Mouse (Mus musculus) forebrain, embryonic 15.5 days (tissue): Measurements from ENCODE around the gene 3110040N11Rik. TPM values are rescaled to one million over a fixed set of nuclear protein-coding genes. Genes with fewer than 3 reads are reported as not detected.
A peak's percentile ranks its signal among the peaks of the same experiment; 100 is the strongest.

Source experiments
- ATAC-seq: fragments of 200-750 bp; cut with Nextera tagmentation; replicated peaks from 2 replicates; pipeline ENCODE4 v1.8.0; 2017; ENCODE audit warnings: mild to moderate bottlenecking, moderate TSS enrichment, moderate library complexity
- H3K27ac ChIP-seq: fragments of 300-500 bp; sonication (generic); replicated peaks from 2 replicates; pipeline ENCODE4 v1.5.1; 2015; ENCODE audit warnings: mild to moderate bottlenecking, inconsistent platforms
- H3K27me3 ChIP-seq: fragments of 300-500 bp; sonication (generic); 2 replicates; pipeline ENCODE4 v1.6.1; 2015; ENCODE audit warnings: inconsistent platforms
- H3K36me3 ChIP-seq: fragments of 300-500 bp; sonication (generic); 2 replicates; pipeline ENCODE4 v1.6.1; 2015; ENCODE audit warnings: mild to moderate bottlenecking, inconsistent platforms
- H3K4me1 ChIP-seq: fragments of 300-500 bp; sonication (generic); 2 replicates; pipeline ENCODE4 v1.6.1; 2015; ENCODE audit warnings: inconsistent platforms
- H3K4me2 ChIP-seq: fragments of 300-500 bp; sonication (generic); replicated peaks from 2 replicates; pipeline ENCODE4 v1.6.1; 2015; ENCODE audit warnings: mild to moderate bottlenecking, inconsistent platforms
- H3K4me3 ChIP-seq: fragments of 300-500 bp; sonication (generic); 2 replicates; pipeline ENCODE4 v1.5.1; 2015; ENCODE audit warnings: mild to moderate bottlenecking, inconsistent platforms
- H3K9ac ChIP-seq: fragments of 300-500 bp; sonication (generic); replicated peaks from 2 replicates; pipeline ENCODE4 v1.6.1; 2015; ENCODE audit warnings: mild to moderate bottlenecking, inconsistent platforms
- H3K9me3 ChIP-seq: fragments of 300-500 bp; sonication (generic); 2 replicates; pipeline ENCODE4 v1.6.1; 2016; ENCODE audit warnings: inconsistent platforms
- WGBS: fragments of 180-500 bp; shearing (Covaris S2); methylation state at CpG from one replicate; pipeline ENCODE4 v1.1.7; 2015; ENCODE audit warnings: mixed read lengths; 5-methylcytosine and 5-hydroxymethylcytosine counted together
- polyA plus RNA-seq: library from polyadenylated mRNA; unstranded; fragments of >200 nt; fragmentation: Nextera tagmentation; extraction: Ambion mirVana; gene quantifications from 2 replicates; pipeline ENCODE4 v1.2.1, GENCODE M21; 2015

3110040N11Rik gene
- polyA plus RNA-seq, 1 experiment from 2014 or later = 52.2 TPM

DNA sequence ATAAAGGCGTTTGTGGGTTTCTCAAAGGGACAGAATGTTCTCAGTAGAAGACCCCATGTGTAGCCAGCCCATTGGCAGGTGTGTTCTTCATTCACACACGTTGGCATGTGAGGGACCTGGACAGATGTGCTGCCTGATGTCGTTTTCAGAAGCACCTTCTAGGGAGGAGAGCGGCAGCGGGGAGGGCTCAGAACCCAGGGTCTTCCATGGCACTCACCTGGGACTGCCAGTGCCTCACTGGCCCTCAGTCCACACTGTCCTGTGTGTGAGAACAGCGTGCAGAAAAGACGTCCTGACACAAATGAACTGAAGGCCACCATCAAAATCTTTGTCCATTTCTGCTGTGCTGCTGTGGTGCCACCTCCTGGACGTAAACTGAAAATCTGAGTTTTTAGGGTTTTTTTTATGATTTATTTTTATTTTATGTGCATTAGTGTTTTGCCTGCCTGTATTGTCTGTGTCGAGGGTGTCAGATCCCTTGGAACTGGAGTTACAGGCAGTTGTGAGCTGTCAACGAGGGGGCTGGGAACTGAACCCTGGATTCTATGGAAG lies 11.5 kb downstream of the 3110040N11Rik start:
- Histone ChIP-seq H3K4me1 (no peaks in the 10 kb centered on the region), H3K9me3 (no peaks in the 10 kb centered on the region), H3K4me2 (no peak overlapping the region), H3K4me3 (no peak overlapping the region), H3K36me3 (peaks cover 23% of the 10 kb centered on the region), H3K27ac (no peak overlapping the region), H3K27me3 (no peaks in the 10 kb centered on the region), H3K9ac (no peak overlapping the region)
- 0 out of 2 replicates have a peak, but pooled peaks have one; percentile 51 for ATAC-seq
- WGBS = 72% methylated on average over 10 of the region's 10 CpGs

DNA sequence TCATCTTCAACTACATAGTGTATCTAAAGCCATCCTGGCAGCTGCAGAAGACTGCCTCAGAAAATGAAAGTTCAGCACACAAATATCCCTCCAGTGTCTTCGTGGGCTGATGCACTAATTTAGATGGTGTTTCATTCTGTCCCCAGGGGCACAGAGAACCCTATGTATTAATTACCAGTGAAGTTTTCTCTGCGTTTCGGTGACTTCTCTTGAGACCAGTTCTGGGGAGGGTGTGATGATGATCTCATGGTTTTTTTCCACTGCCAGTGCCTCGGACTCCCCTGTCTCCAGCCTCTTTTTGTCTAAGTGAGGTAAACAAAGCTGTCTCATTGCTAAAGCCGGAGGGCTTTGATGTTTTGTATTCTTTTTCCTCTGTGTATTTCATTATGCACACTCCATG lies 14.0 kb downstream of the 3110040N11Rik start:
- 51% methylated on average over 5 of the region's 5 CpGs for WGBS

DNA sequence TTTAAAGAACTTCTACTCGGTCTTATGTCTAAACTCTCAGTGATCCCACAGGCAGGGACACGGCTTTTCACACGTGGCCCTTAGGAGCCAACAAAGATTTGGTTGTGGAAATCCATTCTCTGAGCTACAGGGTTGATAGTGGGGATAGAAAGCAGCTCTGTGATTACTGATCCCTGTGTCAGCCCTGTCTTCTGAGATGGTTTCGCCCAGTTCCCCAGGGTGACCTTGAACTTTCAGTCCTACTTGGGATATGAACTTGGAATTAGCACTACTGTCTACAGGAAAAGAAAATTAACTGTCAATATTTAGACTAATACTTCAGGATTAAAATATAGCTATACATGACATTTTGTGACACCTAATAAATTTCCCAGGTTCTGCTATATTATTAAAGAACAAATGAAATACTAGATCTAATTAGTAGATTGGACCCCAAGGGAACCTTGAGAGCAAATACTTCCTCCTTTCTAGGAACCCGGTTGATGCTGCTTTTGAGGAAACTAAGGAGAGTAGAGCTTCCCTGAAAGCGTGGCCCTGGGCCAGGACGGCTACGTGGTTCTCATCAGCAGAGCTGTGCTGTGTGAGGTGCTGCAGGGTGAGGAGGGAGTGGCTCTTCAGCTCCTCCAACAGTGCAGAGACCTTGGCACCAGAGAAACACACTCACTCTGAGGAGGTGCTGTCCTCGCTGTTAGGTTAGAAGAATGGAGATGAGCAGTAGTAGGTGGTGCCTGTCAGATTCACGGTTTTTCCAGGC lies 16.3 kb downstream of the 3110040N11Rik start:
- Histone ChIP-seq H3K4me3 (no peak overlapping the region), H3K9ac (no peak overlapping the region), H3K27ac (no peak overlapping the region), H3K4me2 (no peak overlapping the region), H3K9me3 (no peaks in the 10 kb centered on the region), H3K27me3 (no peaks in the 10 kb centered on the region), H3K36me3 (no peaks in the 10 kb centered on the region), H3K4me1 (no peaks in the 10 kb centered on the region)
- 83% methylated on average over 10 of the region's 10 CpGs for WGBS
- ATAC-seq = no peak

More for the DNA sequence above, 14.0 kb downstream of the 3110040N11Rik start:
- Histone ChIP-seq H3K27ac (no peak overlapping the region), H3K4me3 (no peak overlapping the region), H3K4me1 (no peaks in the 10 kb centered on the region), H3K9ac (no peak overlapping the region), H3K27me3 (no peaks in the 10 kb centered on the region), H3K36me3 (peaks cover 7% of the 10 kb centered on the region), H3K4me2 (no peak overlapping the region), H3K9me3 (no peaks in the 10 kb centered on the region)
- ATAC-seq = no peak

DNA sequence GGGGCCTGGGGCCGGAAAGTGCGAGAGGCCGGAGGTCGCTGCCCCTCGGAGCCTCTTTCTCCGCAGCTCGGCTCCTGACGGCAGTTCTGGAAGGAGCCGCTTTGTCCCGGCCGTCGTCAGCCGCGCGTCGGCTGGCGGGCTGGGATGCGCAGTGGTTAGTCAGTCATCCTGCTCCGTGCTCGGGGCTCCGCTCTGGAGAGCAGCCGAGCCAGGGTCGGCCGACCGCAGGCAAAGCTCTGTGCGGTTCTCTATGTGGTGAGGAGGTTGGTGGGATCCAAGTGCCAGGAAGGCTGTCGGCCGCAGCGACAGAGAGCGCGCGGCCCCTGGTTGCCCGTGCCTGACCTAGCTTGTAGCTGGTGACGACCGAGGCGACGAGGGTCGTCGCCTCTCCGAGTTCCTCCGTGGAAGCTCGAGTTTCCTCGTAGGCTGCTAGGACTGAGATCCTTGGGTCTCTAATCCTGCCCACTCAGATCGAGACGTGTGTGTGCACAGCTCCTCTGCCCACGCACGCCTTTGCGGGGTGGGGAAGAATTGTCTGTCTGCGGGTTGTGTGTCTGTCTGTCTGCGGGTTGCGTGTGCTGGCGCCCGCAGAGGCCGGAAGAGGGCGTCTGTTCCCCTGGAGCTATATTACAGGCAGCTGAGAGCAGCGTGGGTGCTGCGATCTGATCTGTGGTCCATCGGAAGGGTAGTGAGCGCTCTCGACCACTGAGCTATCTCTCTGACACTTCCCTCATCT lies 26.0 kb downstream of the 3110040N11Rik start:
- Histone ChIP-seq H3K9me3 (no peaks in the 10 kb centered on the region), H3K27me3 (no peaks in the 10 kb centered on the region), H3K27ac (peak overlapping the region; percentile 86), H3K4me2 (peak overlapping the region; percentile 64), H3K4me1 (peaks cover 25% of the 10 kb centered on the region), H3K4me3 (peak overlapping the region; percentile 74), H3K36me3 (no peaks in the 10 kb centered on the region), H3K9ac (peak overlapping the region; percentile 80)
- ATAC-seq = peak; percentile 78
- 2% methylated on average over 60 of the region's 60 CpGs for WGBS

DNA sequence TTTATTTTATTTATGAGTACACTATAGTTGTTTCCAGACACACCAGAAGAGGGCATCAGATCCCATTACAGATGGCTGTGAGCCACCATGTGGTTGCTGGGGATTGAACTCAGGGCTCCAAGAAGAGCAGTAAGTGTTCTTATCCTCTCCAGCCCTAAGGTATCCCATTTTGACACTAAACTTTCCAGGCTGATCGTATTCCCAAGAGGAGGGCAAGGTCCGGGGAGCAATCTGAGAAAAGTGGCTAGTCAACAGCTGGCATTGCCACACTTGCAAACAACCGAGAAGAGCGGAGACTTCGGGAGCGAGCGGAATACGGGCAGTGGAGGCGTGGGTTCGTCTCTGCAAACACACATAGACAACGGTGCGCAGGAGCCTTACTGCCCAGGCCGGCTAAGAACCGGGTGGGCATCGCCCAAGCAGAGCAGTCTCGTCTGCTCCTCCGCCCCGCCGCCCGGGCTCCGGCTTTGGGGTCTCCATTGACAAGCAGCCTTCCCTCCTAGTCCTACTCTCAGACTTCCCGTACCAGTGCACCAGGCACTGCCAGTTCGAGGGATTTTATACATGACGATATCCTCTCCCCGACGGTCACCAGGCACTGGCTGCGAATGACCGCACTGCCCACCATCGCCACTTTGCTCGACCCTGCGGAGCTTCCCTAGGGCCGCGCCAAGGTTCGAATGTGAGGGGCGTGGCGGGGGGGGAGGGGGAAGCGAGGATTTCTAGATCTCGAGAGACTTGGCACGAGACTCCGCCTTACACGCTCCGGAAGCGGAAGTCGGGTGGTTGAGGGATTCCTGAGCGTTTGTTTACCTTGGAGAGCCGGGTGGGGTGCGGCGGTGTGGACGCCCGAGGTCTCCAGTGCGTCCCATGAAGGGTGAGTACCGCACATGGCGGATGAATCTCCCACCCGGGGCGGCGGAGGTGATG lies 26.8 kb downstream of the 3110040N11Rik start, which contains the start of gene Ramac:
Gene Ramac, plus strand, starts transcription at position 746 of the 930 bp plus-strand sequence.
- under 1% methylated on average over 56 of the region's 56 CpGs for WGBS
- Histone ChIP-seq H3K9me3 (no peaks in the 10 kb centered on the region), H3K9ac (peak within 1 kb of the TSS; percentile 80), H3K36me3 (no peaks in the 10 kb centered on the region), H3K27me3 (no peaks in the 10 kb centered on the region), H3K4me2 (peak within 1 kb of the TSS; percentile 64), H3K4me1 (peaks cover 25% of the 10 kb centered on the region), H3K27ac (peak within 1 kb of the TSS; percentile 86), H3K4me3 (peak within 1 kb of the TSS; percentile 74)
- peak; percentile 96 for ATAC-seq

DNA sequence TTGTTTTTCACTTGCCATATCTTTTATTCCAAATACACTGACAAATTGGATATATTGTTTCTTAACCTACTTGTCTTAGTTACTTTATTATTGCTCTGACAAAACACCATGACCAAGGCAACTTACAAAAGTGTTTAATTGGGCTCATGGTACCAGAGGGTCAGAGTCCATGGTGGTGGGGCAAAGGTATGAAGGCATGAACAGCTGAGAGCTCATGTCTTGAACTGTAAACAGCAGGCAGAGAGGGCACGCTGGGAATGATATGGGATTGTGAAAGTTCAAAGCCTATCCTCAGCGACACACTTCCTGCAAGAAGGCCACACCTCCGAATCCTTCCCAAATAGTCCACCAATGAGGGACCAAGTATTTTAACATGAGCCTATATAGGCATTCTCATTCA lies 41.3 kb downstream of the 3110040N11Rik start:
- Histone ChIP-seq H3K36me3 (no peaks in the 10 kb centered on the region), H3K9me3 (no peaks in the 10 kb centered on the region), H3K4me1 (no peaks in the 10 kb centered on the region), H3K4me3 (no peak overlapping the region), H3K27me3 (no peaks in the 10 kb centered on the region), H3K27ac (no peak overlapping the region), H3K9ac (no peak overlapping the region), H3K4me2 (no peak overlapping the region)
- WGBS = 90% methylated on average over 3 of the region's 3 CpGs
- ATAC-seq = no peak

DNA sequence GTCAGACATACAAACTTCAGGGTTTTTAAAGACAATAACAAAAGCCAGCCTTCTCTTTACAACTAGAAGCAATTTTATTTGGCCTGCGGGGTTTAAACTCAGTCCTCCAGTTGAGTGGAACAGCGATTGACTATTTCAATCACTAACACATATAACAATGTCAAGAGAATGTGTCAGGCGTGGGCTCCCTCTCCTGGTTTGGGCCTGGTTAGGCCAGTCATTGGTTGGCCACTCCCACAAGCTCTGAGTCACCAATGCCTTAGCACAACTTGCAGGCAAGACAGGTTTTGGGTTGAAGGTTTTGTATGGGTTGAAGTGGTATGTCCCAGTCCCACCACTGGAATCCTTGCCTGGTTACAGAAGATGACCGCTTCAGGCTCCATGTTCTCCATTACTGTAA lies 45.1 kb downstream of the 3110040N11Rik start:
- Histone ChIP-seq H3K4me2 (no peak overlapping the region), H3K9me3 (no peaks in the 10 kb centered on the region), H3K36me3 (no peaks in the 10 kb centered on the region), H3K27ac (no peak overlapping the region), H3K9ac (no peak overlapping the region), H3K27me3 (no peaks in the 10 kb centered on the region), H3K4me1 (no peaks in the 10 kb centered on the region), H3K4me3 (no peak overlapping the region)
- 74% methylated on average over 4 of the region's 4 CpGs for WGBS
- ATAC-seq = no peak

DNA sequence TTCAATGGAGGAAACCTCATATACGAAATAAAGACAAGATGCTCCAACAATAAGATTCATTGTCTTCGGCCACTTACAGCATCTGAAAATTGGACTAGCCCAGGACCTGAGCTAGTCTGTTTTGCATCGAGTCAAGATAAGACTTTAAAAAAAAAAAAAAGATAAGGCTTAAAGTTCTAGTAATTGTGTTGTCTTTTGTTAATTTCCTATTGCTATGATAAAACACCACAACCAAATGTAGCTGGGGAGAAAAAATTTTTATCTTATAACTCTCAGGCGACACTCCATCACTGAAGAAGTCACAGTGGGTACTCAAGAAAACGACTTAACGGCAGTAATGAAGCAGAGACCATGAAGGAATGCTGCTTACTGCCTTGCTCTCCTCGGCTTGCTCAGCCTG lies 49.3 kb downstream of the 3110040N11Rik start:
- ATAC-seq = no peak
- WGBS = 92% methylated on average over 7 of the region's 7 CpGs

DNA sequence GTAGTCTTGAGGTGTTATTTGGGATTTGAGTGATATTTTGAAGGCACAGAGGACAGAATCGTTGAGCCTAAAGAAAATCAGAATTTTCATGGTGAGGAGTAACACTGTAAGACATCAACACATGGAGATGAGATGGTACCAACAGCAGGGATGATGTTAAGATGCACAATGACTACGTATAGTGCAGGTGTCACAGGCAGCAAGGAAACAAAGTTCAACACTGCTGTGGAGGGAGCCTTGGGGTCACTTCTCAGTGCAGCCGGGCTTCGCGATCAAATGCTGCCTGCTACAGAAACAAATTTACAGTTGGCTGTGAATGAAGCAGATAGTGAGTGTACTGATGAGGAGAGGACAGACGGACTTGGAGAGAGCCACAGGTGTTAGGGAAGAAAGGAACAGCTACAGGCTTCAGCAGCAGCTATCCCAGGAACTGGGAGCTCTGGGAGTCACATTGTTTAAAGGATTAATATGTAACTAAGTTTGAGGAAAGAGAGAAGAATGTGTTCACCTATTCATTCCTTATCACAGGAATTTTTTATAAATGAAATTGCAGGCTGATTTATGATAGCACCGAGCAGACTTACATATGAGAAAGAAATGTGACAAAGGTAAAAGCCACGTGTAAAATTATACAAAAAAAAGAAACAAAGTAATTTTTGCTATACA lies 50.4 kb downstream of the 3110040N11Rik start:
- H3K27me3 ChIP-seq = no peaks in the 10 kb centered on the region
- H3K9ac ChIP-seq = no peak overlapping the region
- H3K36me3 ChIP-seq = no peaks in the 10 kb centered on the region
- no peak overlapping the region for H3K4me2 ChIP-seq
- no peak for ATAC-seq
- no peak overlapping the region for H3K4me3 ChIP-seq
- 81% methylated on average over 8 of the region's 8 CpGs for WGBS
- H3K4me1 ChIP-seq = no peaks in the 10 kb centered on the region
- no peaks in the 10 kb centered on the region for H3K9me3 ChIP-seq
- no peak overlapping the region for H3K27ac ChIP-seq

More for the DNA sequence above, 49.3 kb downstream of the 3110040N11Rik start:
- no peak overlapping the region for H3K9ac ChIP-seq
- H3K9me3 ChIP-seq = no peaks in the 10 kb centered on the region
- H3K4me2 ChIP-seq = no peak overlapping the region
- no peak overlapping the region for H3K4me3 ChIP-seq
- H3K27me3 ChIP-seq = no peaks in the 10 kb centered on the region
- H3K4me1 ChIP-seq = no peaks in the 10 kb centered on the region
- H3K27ac ChIP-seq = no peak overlapping the region
- no peaks in the 10 kb centered on the region for H3K36me3 ChIP-seq

DNA sequence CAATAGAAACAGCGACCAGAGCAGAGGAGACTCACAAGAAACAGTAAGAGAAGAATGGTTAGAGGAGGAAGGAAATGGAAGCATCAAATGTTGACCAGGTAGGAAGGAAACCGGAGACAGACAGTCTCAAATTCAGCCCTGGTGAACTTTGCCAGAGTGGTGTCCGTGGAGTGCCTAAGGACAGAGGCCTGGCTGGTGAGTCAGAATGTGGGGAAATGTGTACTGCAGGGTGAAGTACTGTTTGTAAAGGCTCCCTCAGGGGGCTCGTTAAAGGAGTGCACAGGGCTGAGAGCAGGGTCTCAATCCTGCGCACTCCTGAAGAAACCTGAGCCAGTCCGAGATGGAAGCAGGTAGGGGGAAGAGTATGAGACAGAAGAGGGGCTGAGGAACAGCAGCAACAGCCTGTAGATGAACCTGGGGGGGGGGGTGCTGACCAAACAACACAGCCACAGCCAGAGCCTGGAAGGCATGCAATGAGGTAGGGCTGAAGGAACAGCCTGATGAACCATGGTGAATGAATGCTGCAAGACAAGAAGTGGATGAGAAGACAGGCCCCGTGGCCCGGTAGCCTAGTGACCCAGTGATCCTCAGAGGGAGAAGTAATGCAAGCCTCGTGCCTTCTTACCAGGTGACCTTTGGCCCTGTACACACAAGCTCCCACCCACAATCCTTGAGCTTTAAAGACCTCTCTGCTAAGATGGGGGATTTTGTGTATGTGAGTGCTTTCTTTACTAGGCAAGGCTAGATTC lies 53.8 kb downstream of the 3110040N11Rik start:
- Histone ChIP-seq H3K4me1 (no peaks in the 10 kb centered on the region), H3K9ac (no peak overlapping the region), H3K36me3 (no peaks in the 10 kb centered on the region)

More for the DNA sequence above, 53.8 kb downstream of the 3110040N11Rik start:
- no peak for ATAC-seq
- H3K9me3 ChIP-seq = no peaks in the 10 kb centered on the region
- 62% methylated on average over 9 of the region's 9 CpGs for WGBS
- no peak overlapping the region for H3K4me2 ChIP-seq
- no peak overlapping the region for H3K27ac ChIP-seq
- no peak overlapping the region for H3K4me3 ChIP-seq
- H3K27me3 ChIP-seq = no peaks in the 10 kb centered on the region
